Mouse (Mus musculus) CH12.LX (cell line): ENCODE data around the gene Prr23a2.

Experiments used
- CTCF ChIP-seq, 2 experiments: IDR thresholded peaks in 1 of 2; conservative IDR thresholded peaks in 1 of 2; 2 replicates each; pipeline ENCODE4 v1.5.1; 2011 to 2012; ENCODE audit warnings: low read depth in 2 of 2, low read length in 2 of 2, improper control_type of control experiment in 1 of 2, inconsistent platforms in 1 of 2, mild to moderate bottlenecking in 1 of 2, moderate library complexity in 1 of 2
- EP300 ChIP-seq: IDR thresholded peaks from 2 replicates; pipeline ENCODE4 v1.6.1; 2011; ENCODE audit warnings: low read length, improper control_type of control experiment
- ETS1 ChIP-seq: conservative IDR thresholded peaks from 2 replicates; pipeline ENCODE4 v1.6.1; 2012; ENCODE audit warnings: low read depth, mild to moderate bottlenecking, inconsistent platforms, low read length, improper control_type of control experiment, moderate library complexity
- POLR2A ChIP-seq: IDR thresholded peaks from 2 replicates; pipeline ENCODE4 v1.6.1; 2011; ENCODE audit warnings: low read depth, mild to moderate bottlenecking, improper control_type of control experiment, low read length

DNA sequence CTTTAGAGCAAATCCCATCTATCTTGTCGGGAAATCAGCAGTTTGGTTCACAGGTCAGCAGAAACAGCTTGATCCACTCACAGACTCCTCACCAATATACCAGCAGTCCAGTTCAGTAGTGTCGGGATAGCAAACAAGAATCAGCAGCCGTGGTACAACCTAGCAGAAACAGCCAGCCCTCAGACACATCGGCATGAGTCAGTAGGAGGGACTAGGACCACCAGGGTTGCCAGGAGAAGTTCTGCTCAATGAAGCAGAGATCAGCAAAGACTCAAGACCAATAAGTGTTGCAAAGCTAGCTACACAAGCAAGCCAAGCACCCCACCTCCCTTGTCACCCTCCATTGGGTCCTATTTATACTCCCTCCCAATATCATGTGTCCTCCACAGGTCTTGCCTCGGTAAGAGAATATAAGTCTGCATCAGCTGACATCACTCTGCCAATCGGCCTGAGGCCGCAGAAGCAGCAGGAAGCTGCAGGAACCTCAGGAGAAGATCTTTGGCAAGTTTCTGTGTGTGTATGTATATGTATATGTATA lies 18.7 kb upstream of the Prr23a2 start:
- TF ChIP-seq EP300 (no peak), POLR2A (no peak), CTCF (conservative IDR thresholded peaks at IDR 0.05 in 1 of 2, IDR thresholded peaks at IDR 0.05 in 1 of 2; ENCODE audit: low read depth in 2 of 2, low read length in 2 of 2) (no peak), ETS1 (no peak)
